Mouse (Mus musculus): ENCODE data around the gene Mob4. TPM values are rescaled to one million over a fixed set of nuclear protein-coding genes. Genes with fewer than 3 reads are reported as not detected.

The Mob4 gene
- polyA plus RNA-seq, 1 experiment from 2014 or later = 40.1 TPM

- Histone ChIP-seq H3K27me3 (ENCODE audit: insufficient read depth, low read length) (no peaks in the 10 kb centered on the region), H3K4me3 (ENCODE audit: low read depth, low read length) (no peak overlapping the region), H3K9me3 (ENCODE audit: low read length) (no peaks in the 10 kb centered on the region), H3K9ac (replicated peaks) (no peak overlapping the region), H3K27ac (ENCODE audit: low read depth) (peak overlapping the region; percentile 92; the same call in 1 of the 2 replicates), H3K4me2 (ENCODE audit: low read depth, low read length) (peak overlapping the region; percentile 32; the same call in 1 of the 2 replicates), H3K36me3 (replicated peaks; ENCODE audit: insufficient read depth, low read length) (no peaks in the 10 kb centered on the region), H3K4me1 (ENCODE audit: insufficient read depth) (no peaks in the 10 kb centered on the region)
- TF ChIP-seq EP300 (IDR thresholded peaks at IDR 0.05; ENCODE audit: low read depth) (no peak), CTCF (IDR thresholded peaks at IDR 0.05; ENCODE audit: low read depth) (no peak)
- ATAC-seq (no peak), DNase-seq (no peak)
- 71% methylated on average over 22 of the region's 22 CpGs for WGBS (ENCODE audit: insufficient replicate concordance)
These were observed 40.6 kb downstream of the Mob4 start for GRCm38 (mm10) chr1:55171361-55172325.

- H3K36me3 ChIP-seq (replicated peaks; ENCODE audit: insufficient read depth, low read length) = no peaks in the 10 kb centered on the region
- H3K9me3 ChIP-seq (ENCODE audit: low read length) = no peaks in the 10 kb centered on the region
- H3K27me3 ChIP-seq (ENCODE audit: insufficient read depth, low read length) = no peaks in the 10 kb centered on the region
- H3K4me2 ChIP-seq (ENCODE audit: low read depth, low read length) = no peak overlapping the region
- peak overlapping the region; percentile 92 for H3K27ac ChIP-seq (ENCODE audit: low read depth)
- no peak overlapping the region for H3K9ac ChIP-seq (replicated peaks)
- no peaks in the 10 kb centered on the region for H3K4me1 ChIP-seq (ENCODE audit: insufficient read depth)
- H3K4me3 ChIP-seq (ENCODE audit: low read depth, low read length) = no peak overlapping the region
- DNase-seq (peak; percentile 29), ATAC-seq (peak; percentile 91)
- no peak for TF ChIP-seq CTCF (IDR thresholded peaks at IDR 0.05; ENCODE audit: low read depth)
- TF ChIP-seq EP300 (IDR thresholded peaks at IDR 0.05; ENCODE audit: low read depth) = no peak
- WGBS (ENCODE audit: insufficient replicate concordance) = 68% methylated on average over 10 of the region's 10 CpGs
These were observed 42.9 kb downstream of the Mob4 start for GRCm38 (mm10) chr1:55173720-55174557.

GRCm38 (mm10) chr1:55174558-55175034 lies 43.6 kb downstream of the Mob4 start:
- no peak overlapping the region for H3K4me3 ChIP-seq (ENCODE audit: low read depth, low read length)
- H3K4me2 ChIP-seq (ENCODE audit: low read depth, low read length) = no peak overlapping the region
- H3K36me3 ChIP-seq (replicated peaks; ENCODE audit: insufficient read depth, low read length) = no peaks in the 10 kb centered on the region
- H3K9ac ChIP-seq (replicated peaks) = no peak overlapping the region
- ATAC-seq (no peak), DNase-seq (no peak)
- no peaks in the 10 kb centered on the region for H3K9me3 ChIP-seq (ENCODE audit: low read length)
- peak overlapping the region; percentile 92 for H3K27ac ChIP-seq (ENCODE audit: low read depth)
- TF ChIP-seq EP300 (IDR thresholded peaks at IDR 0.05; ENCODE audit: low read depth) (no peak), CTCF (IDR thresholded peaks at IDR 0.05; ENCODE audit: low read depth) (no peak)
- H3K27me3 ChIP-seq (ENCODE audit: insufficient read depth, low read length) = no peaks in the 10 kb centered on the region
- 27% methylated on average over 3 of the region's 3 CpGs for WGBS (ENCODE audit: insufficient replicate concordance)
- H3K4me1 ChIP-seq (ENCODE audit: insufficient read depth) = no peaks in the 10 kb centered on the region

GRCm38 (mm10) chr1:55179917-55180566 lies 49.0 kb downstream of the Mob4 start:
- ATAC-seq = no peak
- no peak overlapping the region for H3K4me3 ChIP-seq (ENCODE audit: low read depth, low read length)
- no peaks in the 10 kb centered on the region for H3K36me3 ChIP-seq (replicated peaks; ENCODE audit: insufficient read depth, low read length)
- TF ChIP-seq EP300 (IDR thresholded peaks at IDR 0.05; ENCODE audit: low read depth) = no peak
- TF ChIP-seq CTCF (IDR thresholded peaks at IDR 0.05; ENCODE audit: low read depth) = peak; percentile 37; the same call in 1 of the 2 replicates
- no peak overlapping the region for H3K27ac ChIP-seq (ENCODE audit: low read depth)
- H3K4me1 ChIP-seq (ENCODE audit: insufficient read depth) = no peaks in the 10 kb centered on the region
- H3K4me2 ChIP-seq (ENCODE audit: low read depth, low read length) = no peak overlapping the region
- H3K9ac ChIP-seq (replicated peaks) = no peak overlapping the region
- no peak for DNase-seq
- no peaks in the 10 kb centered on the region for H3K9me3 ChIP-seq (ENCODE audit: low read length)
- H3K27me3 ChIP-seq (ENCODE audit: insufficient read depth, low read length) = no peaks in the 10 kb centered on the region
- WGBS (ENCODE audit: insufficient replicate concordance) = 79% methylated on average over 5 of the region's 5 CpGs

- no peaks in the 10 kb centered on the region for H3K9me3 ChIP-seq (ENCODE audit: low read length)
- no peak for ATAC-seq
- no peak overlapping the region for H3K9ac ChIP-seq (replicated peaks)
- H3K4me1 ChIP-seq (ENCODE audit: insufficient read depth) = no peaks in the 10 kb centered on the region
- no peaks in the 10 kb centered on the region for H3K36me3 ChIP-seq (replicated peaks; ENCODE audit: insufficient read depth, low read length)
- no peak for DNase-seq
- H3K27ac ChIP-seq (ENCODE audit: low read depth) = no peak overlapping the region
- no peak overlapping the region for H3K4me2 ChIP-seq (ENCODE audit: low read depth, low read length)
- WGBS (ENCODE audit: insufficient replicate concordance) = 80% methylated on average over 5 of the region's 5 CpGs
- H3K27me3 ChIP-seq (ENCODE audit: insufficient read depth, low read length) = no peaks in the 10 kb centered on the region
- no peak for TF ChIP-seq CTCF (IDR thresholded peaks at IDR 0.05; ENCODE audit: low read depth)
- TF ChIP-seq EP300 (IDR thresholded peaks at IDR 0.05; ENCODE audit: low read depth) = no peak
- H3K4me3 ChIP-seq (ENCODE audit: low read depth, low read length) = no peak overlapping the region
These were observed 51.4 kb downstream of the Mob4 start for GRCm38 (mm10) chr1:55182392-55182791.
